Mouse (Mus musculus) stomach, embryonic 15.5 days (tissue): Measurements from ENCODE around the gene Cdipt. TPM values are rescaled to one million over a fixed set of nuclear protein-coding genes. Genes with fewer than 3 reads are reported as not detected.

Source experiments
- ATAC-seq: fragments of 200-750 bp; cut with Nextera tagmentation; 2 replicates; pipeline ENCODE4 v1.8.0; 2017; ENCODE audit warnings: low read depth, moderate number of reproducible peaks, moderate TSS enrichment; ENCODE audit not compliant: insufficient read depth, low FRiP score
- H3K27ac ChIP-seq: fragments of 300-500 bp; sonication (generic); 2 replicates; pipeline ENCODE4 v1.5.1; 2015; ENCODE audit warnings: mild to moderate bottlenecking, inconsistent platforms
- H3K27me3 ChIP-seq: fragments of 300-500 bp; sonication (generic); replicated peaks from 2 replicates; pipeline ENCODE4 v1.6.1; 2015; ENCODE audit warnings: inconsistent platforms
- H3K36me3 ChIP-seq: fragments of 300-500 bp; sonication (generic); 2 replicates; pipeline ENCODE4 v1.6.1; 2015; ENCODE audit warnings: inconsistent platforms
- H3K4me1 ChIP-seq: fragments of 300-500 bp; sonication (generic); 2 replicates; pipeline ENCODE4 v1.6.1; 2015; ENCODE audit warnings: inconsistent platforms
- H3K4me2 ChIP-seq: fragments of 300-500 bp; sonication (generic); 2 replicates; pipeline ENCODE4 v1.6.1; 2015; ENCODE audit warnings: mild to moderate bottlenecking, inconsistent platforms
- H3K4me3 ChIP-seq: fragments of 300-500 bp; sonication (generic); replicated peaks from 2 replicates; pipeline ENCODE4 v1.5.1; 2015; ENCODE audit warnings: inconsistent platforms
- H3K9ac ChIP-seq: fragments of 300-500 bp; sonication (generic); 2 replicates; pipeline ENCODE4 v1.6.1; 2015; ENCODE audit warnings: inconsistent platforms
- H3K9me3 ChIP-seq: fragments of 300-500 bp; sonication (generic); 2 replicates; pipeline ENCODE4 v1.6.1; 2016; ENCODE audit warnings: inconsistent platforms
- WGBS: fragments of 180-500 bp; shearing (Covaris S2); methylation state at CpG from one replicate; pipeline ENCODE4 v1.1.7; 2015; 5-methylcytosine and 5-hydroxymethylcytosine counted together
- polyA plus RNA-seq: library from polyadenylated mRNA; unstranded; fragments of >200 nt; fragmentation: Nextera tagmentation; extraction: Ambion mirVana; gene quantifications from 2 replicates; pipeline ENCODE4 v1.2.1, GENCODE M21; 2015

Gene Cdipt
- polyA plus RNA-seq, 1 experiment from 2014 or later: 113 TPM

GRCm38 (mm10) chr7:127014993-127015392 lies 39.3 kb downstream of the Cdipt start:
- no peak overlapping the region for H3K9ac ChIP-seq

GRCm38 (mm10) chr7:127016081-127016480 lies 40.4 kb downstream of the Cdipt start:
- ATAC-seq: peak; percentile 8; the same call in 1 of the 2 replicates
- peak overlapping the region; percentile 98 for H3K27ac ChIP-seq

More at GRCm38 (mm10) chr7:127014993-127015392, 39.3 kb downstream of the Cdipt start:
- WGBS: 92% methylated on average over 12 of the region's 12 CpGs
- peaks cover 38% of the 10 kb centered on the region for H3K4me1 ChIP-seq
- H3K9me3 ChIP-seq: no peaks in the 10 kb centered on the region
- H3K4me2 ChIP-seq: peak overlapping the region; percentile 64; the same call in 1 of the 2 replicates
- no peak overlapping the region for H3K27ac ChIP-seq
- H3K27me3 ChIP-seq: no peaks in the 10 kb centered on the region
- no peak for ATAC-seq
- peaks cover 12% of the 10 kb centered on the region for H3K36me3 ChIP-seq
- 0 out of 2 replicates have a peak overlapping the region, but pooled peaks have one; percentile 0 for H3K4me3 ChIP-seq

GRCm38 (mm10) chr7:127016481-127016485 lies 40.6 kb downstream of the Cdipt start, which contains the start of gene Pagr1b:
Pagr1b (minus strand) TSS chr7:127016484.
- no peak for ATAC-seq
- Histone ChIP-seq H3K4me1 (peaks cover 49% of the 10 kb centered on the region), H3K36me3 (peaks cover 12% of the 10 kb centered on the region), H3K9me3 (no peaks in the 10 kb centered on the region), H3K27me3 (no peaks in the 10 kb centered on the region), H3K4me3 (peak within 1 kb of the TSS; percentile 71), H3K4me2 (peak within 1 kb of the TSS; percentile 86), H3K27ac (peak within 1 kb of the TSS; percentile 98), H3K9ac (peak within 1 kb of the TSS; percentile 88)

More at GRCm38 (mm10) chr7:127016081-127016480, 40.4 kb downstream of the Cdipt start:
- 3% methylated on average over 10 of the region's 10 CpGs for WGBS
- Histone ChIP-seq H3K4me1 (peaks cover 47% of the 10 kb centered on the region), H3K36me3 (peaks cover 12% of the 10 kb centered on the region), H3K9ac (peak overlapping the region; percentile 88), H3K27me3 (no peaks in the 10 kb centered on the region), H3K9me3 (no peaks in the 10 kb centered on the region), H3K4me3 (peak overlapping the region; percentile 71), H3K4me2 (peak overlapping the region; percentile 86)

- under 1% methylated on average over 22 of the region's 22 CpGs for WGBS
- Histone ChIP-seq H3K9ac (peak overlapping the region; percentile 88), H3K4me3 (peak overlapping the region; percentile 71), H3K9me3 (no peaks in the 10 kb centered on the region), H3K27ac (peak overlapping the region; percentile 98), H3K36me3 (peaks cover 12% of the 10 kb centered on the region), H3K4me1 (peaks cover 52% of the 10 kb centered on the region), H3K27me3 (no peaks in the 10 kb centered on the region), H3K4me2 (peak overlapping the region; percentile 86)
- peak; percentile 37 for ATAC-seq
These were observed 40.8 kb downstream of the Cdipt start for GRCm38 (mm10) chr7:127016486-127016938.

GRCm38 (mm10) chr7:127016971-127017949 lies 41.5 kb downstream of the Cdipt start, which contains the start of gene Pagr1a:
Pagr1a (minus strand) TSS chr7:127017352.
- H3K4me3 ChIP-seq: peak within 1 kb of the TSS; percentile 71
- 2% methylated on average over 39 of the region's 39 CpGs for WGBS
- peak within 1 kb of the TSS; percentile 88 for H3K9ac ChIP-seq
- no peaks in the 10 kb centered on the region for H3K9me3 ChIP-seq
- peak within 1 kb of the TSS; percentile 98 for H3K27ac ChIP-seq
- H3K36me3 ChIP-seq: peaks cover 12% of the 10 kb centered on the region
- peaks cover 59% of the 10 kb centered on the region for H3K4me1 ChIP-seq
- peak; percentile 84 for ATAC-seq
- peak within 1 kb of the TSS; percentile 86 for H3K4me2 ChIP-seq
- no peaks in the 10 kb centered on the region for H3K27me3 ChIP-seq

GRCm38 (mm10) chr7:127017950-127018345 lies 42.2 kb downstream of the Cdipt start:
- Histone ChIP-seq H3K27me3 (no peaks in the 10 kb centered on the region), H3K4me1 (peaks cover 65% of the 10 kb centered on the region), H3K27ac (peak overlapping the region; percentile 98; the same call in 1 of the 2 replicates), H3K36me3 (peaks cover 16% of the 10 kb centered on the region), H3K9me3 (no peaks in the 10 kb centered on the region), H3K4me3 (no peak overlapping the region), H3K4me2 (peak overlapping the region; percentile 86), H3K9ac (no peak overlapping the region)
- 30% methylated on average over 6 of the region's 6 CpGs for WGBS
- ATAC-seq: no peak

- peaks cover 18% of the 10 kb centered on the region for H3K36me3 ChIP-seq
- peak overlapping the region; percentile 31 for H3K27ac ChIP-seq
- no peak for ATAC-seq
- no peaks in the 10 kb centered on the region for H3K9me3 ChIP-seq
- 74% methylated on average over 15 of the region's 15 CpGs for WGBS
- peaks cover 73% of the 10 kb centered on the region for H3K4me1 ChIP-seq
- no peak overlapping the region for H3K9ac ChIP-seq
- H3K4me2 ChIP-seq: peak overlapping the region; percentile 86
- no peak overlapping the region for H3K4me3 ChIP-seq
- H3K27me3 ChIP-seq: no peaks in the 10 kb centered on the region
These were observed 42.9 kb downstream of the Cdipt start for GRCm38 (mm10) chr7:127018416-127019305.

GRCm38 (mm10) chr7:127019306-127019960 lies 43.7 kb downstream of the Cdipt start:
- H3K27ac ChIP-seq: peak overlapping the region; percentile 86; the same call in 1 of the 2 replicates
- H3K9ac ChIP-seq: no peak overlapping the region; the same call in 1 of the 2 replicates
- H3K27me3 ChIP-seq: no peaks in the 10 kb centered on the region
- peak overlapping the region; percentile 85 for H3K4me2 ChIP-seq
- no peaks in the 10 kb centered on the region for H3K9me3 ChIP-seq
- H3K4me3 ChIP-seq: peak overlapping the region; percentile 54
- ATAC-seq: no peak
- peaks cover 75% of the 10 kb centered on the region for H3K4me1 ChIP-seq
- WGBS: 70% methylated on average over 14 of the region's 14 CpGs
- H3K36me3 ChIP-seq: peaks cover 21% of the 10 kb centered on the region

GRCm38 (mm10) chr7:127020031-127020430 lies 44.3 kb downstream of the Cdipt start:
- no peaks in the 10 kb centered on the region for H3K9me3 ChIP-seq
- H3K4me2 ChIP-seq: peak overlapping the region; percentile 85
- peaks cover 76% of the 10 kb centered on the region for H3K4me1 ChIP-seq
- H3K27me3 ChIP-seq: no peaks in the 10 kb centered on the region
- 48% methylated on average over 3 of the region's 3 CpGs for whole genome bisulfite sequencing
- ATAC-seq: no peak
- H3K36me3 ChIP-seq: peaks cover 21% of the 10 kb centered on the region
- peak overlapping the region; percentile 86; the same call in 1 of the 2 replicates for H3K27ac ChIP-seq
- peak overlapping the region; percentile 54 for H3K4me3 ChIP-seq
- H3K9ac ChIP-seq: no peak overlapping the region; the same call in 1 of the 2 replicates

GRCm38 (mm10) chr7:127020491-127020890 lies 44.8 kb downstream of the Cdipt start:
- Histone ChIP-seq H3K36me3 (peaks cover 19% of the 10 kb centered on the region), H3K27me3 (no peaks in the 10 kb centered on the region), H3K4me1 (peaks cover 74% of the 10 kb centered on the region), H3K4me2 (peak overlapping the region; percentile 85), H3K4me3 (peak overlapping the region; percentile 54), H3K27ac (peak overlapping the region; percentile 86), H3K9me3 (no peaks in the 10 kb centered on the region), H3K9ac (peak overlapping the region; percentile 42; the same call in 1 of the 2 replicates)
- no peak for ATAC-seq
- 26% methylated on average over 5 of the region's 5 CpGs for WGBS

GRCm38 (mm10) chr7:127020901-127021562 lies 45.3 kb downstream of the Cdipt start, which contains the start of the genes Gm42742 and Prrt2:
Gm42742 (minus strand) TSS chr7:127021097.
Prrt2 (minus strand) TSS chr7:127021211.
- ATAC-seq: 0 out of 2 replicates have a peak, but pooled peaks have one; percentile 1
- H3K4me3 ChIP-seq: peak within 1 kb of the TSS; percentile 54
- WGBS: under 1% methylated on average over 37 of the region's 37 CpGs
- H3K27me3 ChIP-seq: no peaks in the 10 kb centered on the region
- peak within 1 kb of the TSS; percentile 85 for H3K4me2 ChIP-seq
- H3K9me3 ChIP-seq: no peaks in the 10 kb centered on the region
- H3K9ac ChIP-seq: peak within 1 kb of the TSS; percentile 42; the same call in 1 of the 2 replicates
- peaks cover 69% of the 10 kb centered on the region for H3K4me1 ChIP-seq
- peaks cover 16% of the 10 kb centered on the region for H3K36me3 ChIP-seq
- H3K27ac ChIP-seq: peak within 1 kb of the TSS; percentile 86
